In genomic region chr4:43631956-43632920, GRCm38 (mm10) we compare ENCODE assay signal across 8 mouse cellular contexts. TPM values are rescaled to one million over a fixed set of nuclear protein-coding genes. Genes with fewer than 3 reads are reported as not detected.
A peak's percentile ranks its signal among the peaks of the same experiment; 100 is the strongest.
DNase-seq lines count a peak whose midpoint lies in the region; ATAC-seq lines count a peak whose summit lies in the region.

No protein-coding gene starts in this region.

- H3K27me3 ChIP-seq in limb, embryonic 12.5 days: peaks cover 19% of the 10 kb centered on the region

- no peaks in the 10 kb centered on the region for H3K9me3 ChIP-seq in limb, embryonic 12.5 days

- no peak for DNase-seq in frontal cortex, adult 2 months (ENCODE audit: extremely low spot score in 1 of 2, low spot score in 1 of 2)
- peak; percentile 40 for DNase-seq in 3134 (ENCODE audit: extremely low read depth, insufficient read length, low spot score)
- peak; percentile 57 to 58 for DNase-seq in cerebellum, postnatal 36 days
- peak; percentile 40 to 53 for DNase-seq in heart, postnatal 10 days
- DNase-seq in retina, postnatal 1 day: peak; percentile 12

- peak overlapping the region; percentile 88 for H3K4me2 ChIP-seq in limb, embryonic 12.5 days

- peak overlapping the region; percentile 74 for H3K4me3 ChIP-seq in limb, embryonic 12.5 days (replicated peaks)

- 0 out of 2 replicates have a peak, but pooled peaks have one; percentile 25 for ATAC-seq in frontal cortex, adult (ENCODE audit: low TSS enrichment)
- ATAC-seq in limb, embryonic 12.5 days (ENCODE audit: insufficient number of reproducible peaks, insufficient read depth, low FRiP score, low TSS enrichment, low read depth): no peak
- no peak for ATAC-seq in granulocyte monocyte progenitor cell, adult 5-6 weeks (replicated peaks; ENCODE audit: poor library complexity, severe bottlenecking)

- H3K4me1 ChIP-seq in limb, embryonic 12.5 days (replicated peaks): peaks cover 35% of the 10 kb centered on the region

- peak overlapping the region; percentile 96 for H3K9ac ChIP-seq in limb, embryonic 12.5 days (replicated peaks)

- H3K36me3 ChIP-seq in limb, embryonic 12.5 days: no peaks in the 10 kb centered on the region

- H3K27ac ChIP-seq in limb, embryonic 12.5 days: no peak overlapping the region

- 44% methylated on average over 42 of the region's 42 CpGs for WGBS in limb, embryonic 12.5 days

- intact Hi-C loops in heart, postnatal 10 days (cut with DNase I): loop anchor here (2.0 kb wide), 1 partner anchor 25 kb away; the partner anchor contains the start of gene Hint2

RNA-seq across cellular contexts. Expression of gene Npr2, which starts 0.5 kb away (rescaled TPM):
- polyA plus RNA-seq in frontal cortex, adult 2 months (2012; rRNA removed): 119 and 122 TPM in 2 replicates
- total RNA-seq in heart, postnatal 10 days (2021): 10 to 100 TPM; 42.9 to 45.1 TPM
- polyA plus RNA-seq in limb, embryonic 12.5 days (2016; fragmentation: Nextera tagmentation; extraction: Ambion mirVana): 14.4 and 17.9 TPM in 2 replicates
- 0.64 TPM in 1 of 2 replicates, not detected in the other for total RNA-seq in granulocyte monocyte progenitor cell, adult 5-6 weeks (2014; fragmentation: Nextera tagmentation)
- total RNA-seq in granulocyte monocyte progenitor cell, adult 5-6 weeks (2017): 0.31 and 0.56 TPM in 2 replicates

RNA-seq across cellular contexts. Expression of gene Spag8, which starts 21.2 kb away (rescaled TPM):
- 2.1 and 2.6 TPM in 2 replicates for polyA plus RNA-seq in frontal cortex, adult 2 months (2012; rRNA removed)
- total RNA-seq in heart, postnatal 10 days (2021): under 1 TPM; 0.19 to 0.52 TPM
- 0.95 and 0.99 TPM in 2 replicates for polyA plus RNA-seq in limb, embryonic 12.5 days (2016; fragmentation: Nextera tagmentation; extraction: Ambion mirVana)
- 1.3 TPM in 1 of 2 replicates, not detected in the other for total RNA-seq in granulocyte monocyte progenitor cell, adult 5-6 weeks (2014; fragmentation: Nextera tagmentation)
- total RNA-seq in granulocyte monocyte progenitor cell, adult 5-6 weeks (2017): not detected in 2 replicates

RNA-seq across cellular contexts. Expression of gene Hint2, which starts 24.0 kb away (rescaled TPM):
- polyA plus RNA-seq in frontal cortex, adult 2 months (2012; rRNA removed): 75.8 and 81.1 TPM in 2 replicates
- 100 to 1,000 TPM; 110 to 112 TPM for total RNA-seq in heart, postnatal 10 days (2021)
- 78.7 and 87.6 TPM in 2 replicates for polyA plus RNA-seq in limb, embryonic 12.5 days (2016; fragmentation: Nextera tagmentation; extraction: Ambion mirVana)
- 58.6 and 78.3 TPM in 2 replicates for total RNA-seq in granulocyte monocyte progenitor cell, adult 5-6 weeks (2014; fragmentation: Nextera tagmentation)
- total RNA-seq in granulocyte monocyte progenitor cell, adult 5-6 weeks (2017): 55.1 and 63.3 TPM in 2 replicates

RNA-seq across cellular contexts. Expression of gene Tmem8b, which starts 36.5 kb away (rescaled TPM):
- polyA plus RNA-seq in frontal cortex, adult 2 months (2012; rRNA removed): 35.5 and 38.0 TPM in 2 replicates
- total RNA-seq in heart, postnatal 10 days (2021): 10 to 100 TPM; 15.0 to 15.2 TPM
- 5.6 and 6.6 TPM in 2 replicates for polyA plus RNA-seq in limb, embryonic 12.5 days (2016; fragmentation: Nextera tagmentation; extraction: Ambion mirVana)
- 1.9 and 4.9 TPM in 2 replicates for total RNA-seq in granulocyte monocyte progenitor cell, adult 5-6 weeks (2014; fragmentation: Nextera tagmentation)
- 0.46 and 0.52 TPM in 2 replicates for total RNA-seq in granulocyte monocyte progenitor cell, adult 5-6 weeks (2017)

RNA-seq across cellular contexts. Expression of gene Fam221b, which starts 36.7 kb away (rescaled TPM):
- polyA plus RNA-seq in frontal cortex, adult 2 months (2012; rRNA removed): 0.88 and 0.94 TPM in 2 replicates
- total RNA-seq in heart, postnatal 10 days (2021): under 1 TPM; 0.25 to 0.26 TPM
- polyA plus RNA-seq in limb, embryonic 12.5 days (2016; fragmentation: Nextera tagmentation; extraction: Ambion mirVana): 2.8 and 3.6 TPM in 2 replicates
- not detected in 2 replicates for total RNA-seq in granulocyte monocyte progenitor cell, adult 5-6 weeks (2014; fragmentation: Nextera tagmentation)
- total RNA-seq in granulocyte monocyte progenitor cell, adult 5-6 weeks (2017): 0.34 and 0.36 TPM in 2 replicates

Comparison
In these comparisons a context has a peak if more than half of its experiments do, and no peak if none do; other contexts are left out.
1. DNase-seq: peak in 3134 (single experiment), cerebellum, postnatal 36 days (2 of 2), heart, postnatal 10 days (2 of 2) and retina, postnatal 1 day (single experiment); none in frontal cortex, adult 2 months (0 of 2).
2. RNA of gene Npr2, which starts 0.5 kb away (total RNA-seq): 42.9 to 45.1 TPM in heart, postnatal 10 days; 0.31 to 0.64 TPM in granulocyte monocyte progenitor cell, adult 5-6 weeks; every median in the first group is over 10 times any median in the second.